Mouse (Mus musculus) adrenal gland, postnatal 4 days (tissue): ENCODE results near the gene Plekha7. TPM values are rescaled to one million over a fixed set of nuclear protein-coding genes. Genes with fewer than 3 reads are reported as not detected.

Experiments used
- DNase-seq, 2 experiments: peaks; one replicate each; pipeline ENCODE4 v3.0.0; 2021 to 2022; ENCODE audit warnings: low spot score in 2 of 2, mixed read lengths in 2 of 2
- total RNA-seq, 2 experiments: library from RNA; stranded (reverse); gene quantifications; 2 replicates each; pipeline ENCODE4 v1.2.3; 2021

Plekha7 gene
- total RNA-seq, 2 experiments from 2014 or later: 19.0 to 24.8 TPM

- DNase-seq: no peak
These were observed 55.7 kb downstream of the Plekha7 start for GRCm38 (mm10) chr7:116252470-116252869.

GRCm38 (mm10) chr7:116251516-116251915 is 56.7 kb downstream of the Plekha7 start:
- DNase-seq: no peak

DNA sequence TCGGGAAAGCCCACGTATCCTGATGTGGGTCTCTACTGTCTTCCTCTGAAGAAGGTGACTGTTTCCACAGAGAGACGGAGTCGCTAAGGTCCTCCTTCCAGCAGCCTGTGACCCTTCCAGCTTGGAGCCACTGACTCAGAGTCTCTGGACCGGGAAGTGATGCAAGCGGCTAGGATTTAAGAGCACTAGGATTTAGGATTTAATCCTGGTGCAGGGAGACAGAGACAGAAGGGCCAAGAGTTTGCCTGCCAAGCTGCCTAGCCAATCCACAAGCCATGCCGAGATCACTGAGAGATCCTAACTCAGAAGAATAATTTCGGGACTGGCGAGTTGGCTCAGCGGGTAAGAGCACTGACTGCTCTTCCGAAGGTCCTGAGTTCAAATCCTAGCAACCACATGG is 59.6 kb downstream of the Plekha7 start:
- no peak for DNase-seq

DNA sequence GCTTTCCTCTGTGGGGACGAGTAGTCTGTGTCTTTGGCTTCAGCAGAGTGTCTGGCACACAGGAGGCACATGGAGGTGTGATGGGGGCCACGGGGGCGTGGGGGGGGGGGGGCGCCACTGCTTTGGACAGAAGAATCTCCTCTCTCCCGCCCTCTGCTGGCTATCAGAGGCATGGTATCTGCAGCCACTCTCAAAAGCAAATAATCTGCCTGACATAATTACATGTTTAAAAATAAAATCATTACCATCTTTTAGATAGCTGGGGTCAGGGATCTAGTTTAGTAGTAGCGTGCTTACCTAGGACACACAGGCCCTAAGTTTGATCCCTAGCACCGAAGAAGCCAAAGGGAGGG is 60.8 kb downstream of the Plekha7 start:
- no peak for DNase-seq

DNA sequence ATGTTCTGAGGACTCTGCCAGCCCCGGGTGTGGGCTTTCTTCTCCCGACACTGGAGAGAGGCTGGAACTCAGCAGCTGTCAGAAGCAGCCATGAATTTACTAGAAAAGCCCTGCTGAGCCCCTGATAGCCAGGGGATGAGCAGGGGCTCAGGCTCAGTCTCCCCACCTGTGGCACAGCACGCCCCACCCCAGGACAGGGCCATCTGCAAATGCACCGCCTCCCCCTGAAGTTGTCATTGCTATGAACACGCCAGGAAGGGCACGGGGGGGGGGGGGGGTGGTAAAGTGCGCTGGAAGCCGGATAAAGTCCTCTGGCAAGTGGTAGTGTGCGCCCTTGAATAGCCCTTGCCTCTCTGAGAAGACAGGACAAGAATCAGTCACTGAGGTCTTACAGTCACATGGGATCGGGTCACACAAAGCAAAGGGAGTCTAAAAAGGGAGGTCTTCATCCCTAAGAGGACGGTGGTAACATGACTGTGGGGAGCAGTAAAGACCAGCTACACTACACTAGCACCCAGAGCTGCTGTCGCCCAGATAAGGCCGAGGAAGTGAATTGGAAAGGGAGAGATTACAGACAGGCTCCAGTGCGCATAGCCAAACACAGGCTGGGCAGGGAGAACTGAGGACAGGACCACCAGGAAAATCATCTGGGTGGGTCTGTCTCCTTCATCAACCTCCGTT is 61.3 kb downstream of the Plekha7 start:
- DNase-seq: no peak

GRCm38 (mm10) chr7:116245815-116246695 is 62.1 kb downstream of the Plekha7 start:
- DNase-seq: no peak

- DNase-seq: no peak
These were observed 63.6 kb downstream of the Plekha7 start for GRCm38 (mm10) chr7:116244302-116245165.

DNA sequence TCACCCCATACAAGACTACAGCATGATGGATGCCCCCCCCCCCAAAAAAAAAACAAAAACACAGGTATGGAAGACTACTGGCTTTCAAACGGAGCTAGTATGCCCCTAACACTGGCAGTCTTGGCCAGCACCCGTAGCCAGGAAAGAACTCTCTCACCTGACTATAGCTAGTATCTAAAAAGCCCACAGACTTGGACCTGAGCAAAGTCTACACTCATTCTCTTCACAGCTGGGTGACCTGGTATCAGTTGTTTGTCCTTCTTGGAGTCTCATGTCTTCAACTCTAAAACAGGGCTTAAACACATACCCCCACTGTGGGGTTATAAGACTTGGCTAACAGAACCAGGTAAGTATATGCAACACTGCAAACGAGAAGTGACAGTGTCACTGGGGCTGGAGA is 65.4 kb downstream of the Plekha7 start:
- no peak for DNase-seq

DNA sequence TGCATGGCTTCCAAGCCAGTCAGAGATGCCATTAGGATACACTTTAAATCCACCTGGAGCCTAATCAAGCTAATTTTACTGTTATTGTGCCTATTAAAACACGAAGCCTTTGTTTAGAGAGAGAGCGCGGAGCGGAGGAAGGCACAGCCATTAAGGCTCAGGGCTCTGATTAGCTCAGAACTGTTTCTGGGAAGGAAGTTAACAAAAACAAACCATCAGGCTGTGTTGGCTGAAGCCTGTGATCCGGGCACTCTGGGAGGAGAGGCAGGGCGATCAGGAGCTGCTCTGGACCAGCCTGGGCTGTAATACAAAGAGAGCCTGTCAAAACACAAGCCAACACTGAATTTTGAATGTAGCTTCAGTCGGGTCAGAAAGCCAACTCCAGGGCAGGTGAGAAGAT is 66.6 kb downstream of the Plekha7 start:
- DNase-seq: no peak

DNA sequence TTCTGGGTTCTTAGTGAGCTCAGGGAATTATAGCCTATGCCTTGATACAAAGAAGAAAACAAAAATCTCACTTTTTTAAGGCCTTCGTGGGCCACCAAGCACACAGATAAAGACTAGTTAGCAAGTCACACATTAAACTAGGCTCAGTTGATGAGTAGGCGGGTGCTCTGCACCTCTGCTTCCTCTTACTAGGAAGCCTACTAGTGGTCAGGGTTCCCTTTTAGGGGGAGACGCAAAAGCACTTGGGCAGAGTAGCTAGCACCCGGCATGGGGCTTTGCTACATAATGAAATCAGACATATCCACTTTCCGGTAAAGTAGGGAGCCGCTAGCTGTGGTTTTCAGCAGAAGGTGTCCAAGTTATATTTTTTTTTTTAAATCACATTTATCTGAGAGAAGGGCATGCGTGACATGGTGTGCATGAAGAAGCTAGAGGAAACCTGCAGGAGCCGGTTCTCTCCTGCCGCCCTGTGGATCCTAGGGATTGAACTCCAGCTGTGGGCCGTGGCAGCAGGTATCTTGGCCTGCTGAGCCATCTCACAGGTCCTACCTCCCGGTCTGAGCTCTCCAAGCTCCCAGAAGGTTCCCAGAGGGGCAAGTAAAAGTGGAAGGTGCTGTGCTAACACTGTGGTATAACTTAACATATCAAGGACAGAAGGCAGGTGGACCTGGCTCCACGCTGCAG is 67.2 kb downstream of the Plekha7 start:
- DNase-seq: no peak

GRCm38 (mm10) chr7:116240353-116240752 is 67.8 kb downstream of the Plekha7 start:
- DNase-seq: no peak

- no peak for DNase-seq
These were observed 69.9 kb downstream of the Plekha7 start for GRCm38 (mm10) chr7:116238320-116238719.

- peak in 1 of 2 experiments; percentile 26 for DNase-seq
These were observed 70.8 kb downstream of the Plekha7 start for GRCm38 (mm10) chr7:116237157-116237981.

- DNase-seq: no peak
These were observed 71.6 kb downstream of the Plekha7 start for GRCm38 (mm10) chr7:116236608-116237007.

GRCm38 (mm10) chr7:116234287-116234806 is 73.8 kb downstream of the Plekha7 start:
- no peak for DNase-seq

GRCm38 (mm10) chr7:116230811-116231609 is 77.2 kb downstream of the Plekha7 start:
- DNase-seq: no peak

DNA sequence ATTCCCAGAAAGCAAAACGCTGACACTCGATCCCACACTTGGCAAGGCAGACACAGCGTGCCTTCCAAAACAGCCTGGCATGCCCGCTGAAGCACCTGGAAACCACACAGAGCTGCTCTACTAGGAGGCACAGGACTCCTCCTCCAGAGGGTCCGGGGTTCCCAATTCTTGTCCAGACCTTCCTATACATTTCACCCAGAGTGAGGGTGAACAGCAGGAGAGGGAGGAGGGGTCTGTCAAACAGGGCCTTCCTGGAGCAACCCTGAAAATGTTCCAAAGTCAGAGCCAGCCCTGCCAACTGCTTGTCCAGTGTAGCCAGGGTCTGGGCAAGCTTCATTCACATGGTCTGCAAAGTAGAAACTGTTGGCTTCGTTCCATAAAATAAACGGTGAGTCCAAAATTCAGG is 81.3 kb downstream of the Plekha7 start:
- DNase-seq: no peak

GRCm38 (mm10) chr7:116226316-116226715 is 81.9 kb downstream of the Plekha7 start:
- no peak for DNase-seq

- no peak for DNase-seq
These were observed 83.6 kb downstream of the Plekha7 start for GRCm38 (mm10) chr7:116224543-116224942.
